Mouse (Mus musculus) B cell, adult 67 days (primary cell): ENCODE results near the gene Tas2r108. TPM values are rescaled to one million over a fixed set of nuclear protein-coding genes. Genes with fewer than 3 reads are reported as not detected.

Experiments
- total RNA-seq, 2 experiments: library from RNA; stranded (reverse); gene quantifications; 4 replicates each; pipeline ENCODE4 v1.2.4; 2023

The Tas2r108 gene
- total RNA-seq = under 1 TPM in 1 of 2 experiments, not detected in 1; 0.73 TPM

GRCm38 (mm10) chr6:40493229-40493628 is at the start of gene Tas2r108:
Tas2r108 (plus strand) TSS chr6:40493529.

GRCm38 (mm10) chr6:40470916-40471719 is 22.2 kb upstream of the Tas2r108 start, which contains the start of gene Ssbp1:
Ssbp1 (plus strand) TSS chr6:40471352.

GRCm38 (mm10) chr6:40490933-40491332 is 2.4 kb upstream of the Tas2r108 start, which contains the start of gene Tas2r137:
Tas2r137 (plus strand) TSS chr6:40491233.

GRCm38 (mm10) chr6:40519408-40519807 is 26.1 kb downstream of the Tas2r108 start, which contains the start of gene Prss37:
Prss37 (minus strand) TSS chr6:40519508.

Other genes starting within 250 kb of the Tas2r108 start
- gene Agk, start 168.4 kb upstream of the Tas2r108 start, total RNA-seq = 10 to 100 TPM; 28.4 to 29.8 TPM
- 10 to 100 TPM; 13.9 to 15.1 TPM for gene E330009J07Rik, start 57.4 kb upstream of the Tas2r108 start, total RNA-seq
- not detected for gene Wee2, start 54.4 kb upstream of the Tas2r108 start, total RNA-seq
- 10 to 100 TPM; 93.1 to 99.4 TPM for gene Ssbp1, start 22.2 kb upstream of the Tas2r108 start, total RNA-seq
- 1 to 10 TPM in 1 of 2 experiments, not detected in 1; 1.0 TPM for gene Tas2r137, start 2.3 kb upstream of the Tas2r108 start, total RNA-seq
- gene Prss37, start 26.0 kb downstream of the Tas2r108 start, total RNA-seq = not detected
- not detected for gene Olfr461, start 61.5 kb downstream of the Tas2r108 start, total RNA-seq
- gene Olfr460, start 76.0 kb downstream of the Tas2r108 start, total RNA-seq = not detected
- not detected for gene Clec5a, start 92.3 kb downstream of the Tas2r108 start, total RNA-seq
- not detected for gene Tas2r138, start 119.8 kb downstream of the Tas2r108 start, total RNA-seq
- not detected for gene Mgam, start 135.3 kb downstream of the Tas2r108 start, total RNA-seq